Mouse (Mus musculus) central nervous system, embryonic 11.5 days (tissue): ENCODE results near the gene Raet1d. TPM values are rescaled to one million over a fixed set of nuclear protein-coding genes. Genes with fewer than 3 reads are reported as not detected.

Experiments used
- polyA plus RNA-seq: library from polyadenylated mRNA; depleted of rRNA; stranded (reverse); fragments of >200 nt; gene quantifications from 2 replicates; pipeline ENCODE4 v1.2.3, GENCODE M21; 2012; rRNA removed

Raet1d gene
- polyA plus RNA-seq = 6.7 and 9.1 TPM in 2 replicates

GRCm38 (mm10) chr10:22360252-22360651, at the start of gene Raet1d:
Gene Raet1d (plus strand): TSS chr10:22360552.

Other genes with a start within 250 kb of the Raet1d start
- 8.2 and 39.4 TPM in 2 replicates for gene E030030I06Rik, start 211.3 kb upstream of the Raet1d start, polyA plus RNA-seq
- gene Raet1e, start 202.0 kb upstream of the Raet1d start, polyA plus RNA-seq = 4.5 and 8.2 TPM in 2 replicates
- gene H60b, start 202.0 kb upstream of the Raet1d start, polyA plus RNA-seq = 2.0 and 2.3 TPM in 2 replicates